13 mouse cellular contexts compared by ENCODE assay signal in genomic region chr10:87690831-87691230, GRCm38 (mm10).
DNase-seq lines count a peak whose midpoint lies in the region; ATAC-seq and TF ChIP-seq lines count a peak whose summit lies in the region.
"Had no signal": no experiment of that assay in that cellular context is flagged by ENCODE, and none has a peak within 500 bp of the region (broad histone marks: within the 10 kb centered on the region; RNA-seq: fewer than 3 reads in every experiment).

No protein-coding gene starts in this region.

- no peak for TF ChIP-seq POLR2A in lung, adult 2 months (IDR thresholded peaks at IDR 0.05; ENCODE audit: borderline replicate concordance, extremely low read depth, low read depth, low read length)
- no peak for TF ChIP-seq POLR2A in brain, embryonic 14.5 days (IDR thresholded peaks at IDR 0.05; ENCODE audit: borderline replicate concordance, extremely low read depth, insufficient read depth, insufficient read length, poor library complexity, severe bottlenecking)

- H3K4me1 ChIP-seq in hindbrain, postnatal 0 days (ENCODE audit: insufficient read depth, low read length): no peaks in the 10 kb centered on the region
- H3K4me1 ChIP-seq in hindbrain, embryonic 16.5 days (ENCODE audit: control insufficient read depth, insufficient read depth, low read depth, low read length): no peaks in the 10 kb centered on the region
- H3K4me1 ChIP-seq in lung, adult 2 months (ENCODE audit: control insufficient read depth, insufficient read depth, low read length): no peaks in the 10 kb centered on the region
- H3K4me1 ChIP-seq in hindbrain, embryonic 14.5 days (replicated peaks; ENCODE audit: control insufficient read depth, insufficient read depth, low read length): no peaks in the 10 kb centered on the region
- H3K4me1 ChIP-seq: intestine, embryonic 15.5 days; liver, embryonic 13.5 days; neural tube, embryonic 13.5 days had no signal

- H3K36me3 ChIP-seq in hindbrain, postnatal 0 days (ENCODE audit: insufficient read depth, low read length): no peaks in the 10 kb centered on the region
- no peaks in the 10 kb centered on the region for H3K36me3 ChIP-seq in hindbrain, embryonic 16.5 days (ENCODE audit: control insufficient read depth, insufficient read depth, low read length)
- H3K36me3 ChIP-seq in hindbrain, embryonic 14.5 days (replicated peaks; ENCODE audit: control insufficient read depth, insufficient read depth): no peaks in the 10 kb centered on the region
- H3K36me3 ChIP-seq: intestine, embryonic 15.5 days; liver, embryonic 13.5 days; neural tube, embryonic 13.5 days had no signal

- peak; percentile 29 to 72 for DNase-seq in adrenal gland, adult (ENCODE audit: inconsistent age in 2 of 2, low spot score in 1 of 2)
- no peak for DNase-seq in adrenal gland, adult 8-10 months
- DNase-seq in hindbrain, postnatal 0 days (ENCODE audit: low spot score): no peak
- no peak for DNase-seq in lung, adult 2 months
- DNase-seq in lung, adult 18-20 months: no peak
- DNase-seq in brain, embryonic 14.5 days (ENCODE audit: low read depth): peak; percentile 5
- no peak for DNase-seq in hindbrain, embryonic 14.5 days (ENCODE audit: low spot score)
- DNase-seq: cerebellum, postnatal 14 days; liver, embryonic 13.5 days had no signal

- ATAC-seq in hindbrain, postnatal 0 days: no peak
- ATAC-seq in hindbrain, embryonic 16.5 days: no peak
- ATAC-seq in hindbrain, embryonic 14.5 days (ENCODE audit: low FRiP score): no peak
- ATAC-seq: intestine, embryonic 15.5 days had no signal

- TF ChIP-seq CTCF in hindbrain, postnatal 0 days (IDR thresholded peaks at IDR 0.05; ENCODE audit: low read depth): peak; percentile 57
- TF ChIP-seq CTCF in lung, adult 2 months (IDR thresholded peaks at IDR 0.05; ENCODE audit: insufficient read depth, low read length): peak; percentile 46; the same call in 1 of the 2 replicates
- TF ChIP-seq CTCF in brain, embryonic 14.5 days (IDR thresholded peaks at IDR 0.05; ENCODE audit: borderline replicate concordance, extremely low read depth, insufficient read depth, insufficient read length): peak; percentile 19; the same call in 1 of the 2 replicates

- no peak overlapping the region for H3K9ac ChIP-seq in hindbrain, postnatal 0 days (replicated peaks; ENCODE audit: low read length)
- H3K9ac ChIP-seq in hindbrain, embryonic 16.5 days (ENCODE audit: low read depth, low read length): no peak overlapping the region
- no peak overlapping the region for H3K9ac ChIP-seq in hindbrain, embryonic 14.5 days
- H3K9ac ChIP-seq: intestine, embryonic 15.5 days; liver, embryonic 13.5 days; neural tube, embryonic 13.5 days had no signal

- H3K27me3 ChIP-seq in hindbrain, postnatal 0 days (ENCODE audit: insufficient read depth, low read length): no peaks in the 10 kb centered on the region
- no peaks in the 10 kb centered on the region for H3K27me3 ChIP-seq in hindbrain, embryonic 16.5 days (replicated peaks; ENCODE audit: control insufficient read depth, insufficient read depth, low read length)
- H3K27me3 ChIP-seq in hindbrain, embryonic 14.5 days (ENCODE audit: control insufficient read depth, insufficient read depth, low read length): no peaks in the 10 kb centered on the region
- H3K27me3 ChIP-seq: intestine, embryonic 15.5 days; liver, embryonic 13.5 days; neural tube, embryonic 13.5 days had no signal

- no peak overlapping the region for H3K4me3 ChIP-seq in hindbrain, postnatal 0 days (ENCODE audit: low read length)
- H3K4me3 ChIP-seq in hindbrain, embryonic 16.5 days (ENCODE audit: low read length): no peak overlapping the region
- H3K4me3 ChIP-seq in lung, adult 2 months (replicated peaks; ENCODE audit: extremely low read depth, low read depth, low read length): no peak overlapping the region
- no peak overlapping the region for H3K4me3 ChIP-seq in hindbrain, embryonic 14.5 days (replicated peaks; ENCODE audit: low read length)
- H3K4me3 ChIP-seq: intestine, embryonic 15.5 days; liver, embryonic 13.5 days; neural tube, embryonic 13.5 days had no signal

- H3K4me2 ChIP-seq in hindbrain, postnatal 0 days (ENCODE audit: low read depth, low read length): no peak overlapping the region
- no peak overlapping the region for H3K4me2 ChIP-seq in hindbrain, embryonic 16.5 days (ENCODE audit: low read length)
- H3K4me2 ChIP-seq in hindbrain, embryonic 14.5 days (replicated peaks): no peak overlapping the region
- H3K4me2 ChIP-seq: intestine, embryonic 15.5 days; liver, embryonic 13.5 days; midbrain, embryonic 11.5 days; neural tube, embryonic 13.5 days had no signal

- no peaks in the 10 kb centered on the region for H3K9me3 ChIP-seq in hindbrain, postnatal 0 days (ENCODE audit: low read length)
- no peaks in the 10 kb centered on the region for H3K9me3 ChIP-seq in hindbrain, embryonic 16.5 days (ENCODE audit: control insufficient read depth, low read length)
- no peaks in the 10 kb centered on the region for H3K9me3 ChIP-seq in hindbrain, embryonic 14.5 days (ENCODE audit: control insufficient read depth, low read length)
- H3K9me3 ChIP-seq: intestine, embryonic 15.5 days; liver, embryonic 13.5 days; neural tube, embryonic 13.5 days had no signal

- H3K27ac ChIP-seq in hindbrain, postnatal 0 days: no peak overlapping the region
- no peak overlapping the region for H3K27ac ChIP-seq in hindbrain, embryonic 16.5 days (ENCODE audit: low read depth, low read length)
- H3K27ac ChIP-seq in hindbrain, embryonic 14.5 days: no peak overlapping the region
- H3K27ac ChIP-seq: intestine, embryonic 15.5 days; liver, embryonic 13.5 days; neural tube, embryonic 13.5 days had no signal

Comparison
In these comparisons a context has a peak if more than half of its experiments do, and no peak if none do; other contexts are left out.
1. DNase-seq: peak in adrenal gland, adult (2 of 2) and brain, embryonic 14.5 days (single experiment); none in adrenal gland, adult 8-10 months (single experiment), hindbrain, postnatal 0 days (single experiment), lung, adult 2 months (single experiment), lung, adult 18-20 months (0 of 2) and hindbrain, embryonic 14.5 days (single experiment).
2. Peak in every context shown above with its lines, with median percentiles within 50 percentile points of each other: CTCF ChIP-seq.